Mouse (Mus musculus) myocyte (in vitro differentiated cells): ENCODE results near the gene Csgalnact2. TPM values are rescaled to one million over a fixed set of nuclear protein-coding genes. Genes with fewer than 3 reads are reported as not detected.

Experiments used
- H3K27me3 ChIP-seq: one replicate; pipeline ENCODE4 v1.6.1; 2011; ENCODE audit not compliant: control insufficient read depth, insufficient read depth, insufficient read length
- H3K36me3 ChIP-seq: one replicate; pipeline ENCODE4 v1.6.1; 2011; ENCODE audit not compliant: control insufficient read depth, insufficient read depth
- H3K4me2 ChIP-seq: one replicate; pipeline ENCODE4 v1.6.1; 2011; ENCODE audit warnings: low read depth, control low read depth
- H3K4me3 ChIP-seq: one replicate; pipeline ENCODE4 v1.5.1; 2011; ENCODE audit warnings: mild to moderate bottlenecking, control low read depth, moderate library complexity
- H3K79me2 ChIP-seq: one replicate; pipeline ENCODE4 v1.6.1; 2011; ENCODE audit not compliant: control insufficient read depth, insufficient read depth
- H3ac ChIP-seq: one replicate; pipeline ENCODE4 v1.6.1; 2011; ENCODE audit not compliant: control insufficient read depth, insufficient read length
- CEBPB ChIP-seq: IDR thresholded peaks from 2 replicates; pipeline ENCODE4 v1.6.1; 2011; ENCODE audit warnings: mild to moderate bottlenecking, moderate library complexity; ENCODE audit not compliant: poor library complexity, insufficient read depth, severe bottlenecking
- E2F4 ChIP-seq: IDR thresholded peaks from one replicate; pipeline ENCODE4 v1.6.1; 2011; ENCODE audit warnings: mild to moderate bottlenecking, control low read depth, moderate library complexity; ENCODE audit not compliant: insufficient read depth
- MAX ChIP-seq: IDR thresholded peaks from one replicate; pipeline ENCODE4 v1.6.1; 2011; ENCODE audit warnings: low read depth, mild to moderate bottlenecking, control low read depth
- MYOD1 ChIP-seq, 3 experiments: IDR thresholded peaks; one replicate each; pipeline ENCODE4 v1.6.1; 2011; ENCODE audit warnings: control low read depth in 2 of 3, low read depth in 2 of 3, mild to moderate bottlenecking in 2 of 3, moderate library complexity in 1 of 3; ENCODE audit not compliant: insufficient read length in 2 of 3, control insufficient read depth in 1 of 3
- MYOG ChIP-seq, 3 experiments: IDR thresholded peaks; one replicate each; pipeline ENCODE4 v1.6.1; 2011; ENCODE audit warnings: control low read depth in 2 of 3, low read depth in 2 of 3, mild to moderate bottlenecking in 2 of 3; ENCODE audit not compliant: insufficient read length in 2 of 3, control insufficient read depth in 1 of 3, insufficient read depth in 1 of 3
- POLR2A ChIP-seq: IDR thresholded peaks from one replicate; pipeline ENCODE4 v1.6.1; 2011; ENCODE audit warnings: low read depth, mild to moderate bottlenecking, control low read depth, moderate library complexity; ENCODE audit not compliant: insufficient read length
- POLR2AphosphoS2 ChIP-seq: IDR thresholded peaks from one replicate; pipeline ENCODE4 v1.6.1; 2011; ENCODE audit warnings: low read depth, control low read depth; ENCODE audit not compliant: insufficient read length
- REST ChIP-seq: IDR thresholded peaks from one replicate; pipeline ENCODE4 v1.6.1; 2011; ENCODE audit warnings: mild to moderate bottlenecking, control low read depth, moderate library complexity; ENCODE audit not compliant: insufficient read depth, insufficient read length
- SRF ChIP-seq: IDR thresholded peaks from one replicate; pipeline ENCODE4 v1.6.1; 2011; ENCODE audit warnings: low read depth; ENCODE audit not compliant: control insufficient read depth, insufficient read length
- TCF12 ChIP-seq: IDR thresholded peaks from one replicate; pipeline ENCODE4 v1.6.1; 2011; ENCODE audit warnings: mild to moderate bottlenecking, control low read depth; ENCODE audit not compliant: poor library complexity, insufficient read depth, severe bottlenecking
- TCF3 ChIP-seq: IDR thresholded peaks from one replicate; pipeline ENCODE4 v1.6.1; 2011; ENCODE audit warnings: low read depth, control low read depth; ENCODE audit not compliant: insufficient read length
- USF1 ChIP-seq: IDR thresholded peaks from one replicate; pipeline ENCODE4 v1.6.1; 2011; ENCODE audit warnings: low read depth, mild to moderate bottlenecking, control low read depth, moderate library complexity
- polyA plus RNA-seq: library from polyadenylated mRNA; unstranded; fragments of >200 nt; fragmentation: generic; extraction: Trizol; gene quantifications from one replicate; pipeline ENCODE4 v1.2.1, GENCODE M21; 2012; ENCODE audit warnings: missing spikeins

Gene Csgalnact2
- polyA plus RNA-seq, 1 experiment, result 5.8 TPM

GRCm38 (mm10) chr6:118163086-118163485 lies 24.1 kb upstream of the Csgalnact2 start:
- no peaks in the 10 kb centered on the region for H3K79me2 ChIP-seq
- no peak overlapping the region for H3K4me3 ChIP-seq
- H3K36me3 ChIP-seq, result no peaks in the 10 kb centered on the region
- no peak for TF ChIP-seq E2F4
- H3K4me2 ChIP-seq, result no peak overlapping the region
- H3ac ChIP-seq, result no peak overlapping the region
- no peaks in the 10 kb centered on the region for H3K27me3 ChIP-seq

DNA sequence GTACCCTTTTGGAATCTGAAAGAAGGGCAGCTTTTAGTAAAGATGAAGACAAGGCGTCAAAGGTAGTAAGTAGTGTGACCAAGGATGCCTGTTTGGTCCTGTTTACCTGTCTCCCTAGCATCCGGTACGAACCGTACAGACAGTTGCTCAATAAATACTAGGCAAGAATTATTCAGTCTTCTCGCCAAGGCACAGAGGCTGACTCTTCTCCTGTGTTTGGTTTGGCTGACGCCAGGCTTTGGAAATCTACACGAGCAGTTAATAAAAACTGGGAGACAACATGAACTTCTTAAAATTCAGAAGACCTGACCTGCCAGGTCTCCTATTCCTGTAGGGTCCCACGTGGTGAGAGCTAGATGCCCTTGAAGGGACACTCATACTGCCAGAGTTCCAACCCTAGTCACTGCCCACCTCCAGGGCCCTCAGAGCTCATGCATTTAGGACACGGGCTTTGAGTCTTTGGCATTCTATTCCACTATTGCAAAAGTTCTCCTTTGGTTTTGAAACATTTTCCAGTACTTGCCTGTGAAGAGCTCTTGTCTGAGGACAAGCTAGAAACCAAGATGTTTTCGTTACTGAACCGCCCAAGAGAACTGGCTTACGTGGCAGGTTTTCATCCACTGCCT lies 23.6 kb upstream of the Csgalnact2 start:
- H3K79me2 ChIP-seq, result no peaks in the 10 kb centered on the region
- TF ChIP-seq TCF12, result no peak
- no peak for TF ChIP-seq POLR2AphosphoS2
- no peak for TF ChIP-seq SRF
- no peak for TF ChIP-seq TCF3
- no peak for TF ChIP-seq REST
- no peak for TF ChIP-seq MYOG (IDR thresholded peaks at IDR 0.05; ENCODE audit: control insufficient read depth in 1 of 3, insufficient read depth in 1 of 3, insufficient read length in 2 of 3, low read depth in 2 of 3)
- no peak for TF ChIP-seq MAX
- no peak for TF ChIP-seq MYOD1 (IDR thresholded peaks at IDR 0.05; ENCODE audit: control insufficient read depth in 1 of 3, insufficient read length in 2 of 3, low read depth in 2 of 3)
- no peak for TF ChIP-seq CEBPB
- TF ChIP-seq POLR2A, result no peak
- no peak for TF ChIP-seq USF1
- TF ChIP-seq E2F4, result no peak
- H3K36me3 ChIP-seq, result no peaks in the 10 kb centered on the region
- no peak overlapping the region for H3ac ChIP-seq
- no peak overlapping the region for H3K4me3 ChIP-seq
- no peak overlapping the region for H3K4me2 ChIP-seq
- no peaks in the 10 kb centered on the region for H3K27me3 ChIP-seq

DNA sequence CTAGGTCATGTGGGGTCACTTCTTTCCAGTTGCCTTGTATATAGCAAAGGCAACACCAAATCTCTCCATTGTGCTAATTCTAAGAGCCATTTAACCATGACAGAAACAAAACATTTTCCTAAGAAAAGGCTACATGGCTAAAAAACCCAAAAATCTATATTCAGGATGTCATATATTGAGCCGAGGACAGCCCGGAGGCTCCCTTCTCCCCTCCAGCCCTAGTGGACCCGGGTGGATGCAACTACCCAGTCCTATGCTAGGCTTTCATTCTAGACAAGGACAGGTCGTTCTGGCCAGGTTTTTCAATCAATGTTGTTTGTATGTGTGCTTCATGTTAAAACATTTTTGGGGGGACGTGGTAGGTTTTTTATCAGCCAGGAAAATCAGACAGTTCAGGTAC lies 14.2 kb upstream of the Csgalnact2 start:
- H3K4me2 ChIP-seq, result no peak overlapping the region
- no peaks in the 10 kb centered on the region for H3K79me2 ChIP-seq
- H3ac ChIP-seq, result no peak overlapping the region
- no peaks in the 10 kb centered on the region for H3K36me3 ChIP-seq
- no peak overlapping the region for H3K4me3 ChIP-seq
- no peaks in the 10 kb centered on the region for H3K27me3 ChIP-seq
- TF ChIP-seq MAX (no peak), TCF3 (no peak), POLR2A (no peak), USF1 (no peak), POLR2AphosphoS2 (no peak), MYOD1 (IDR thresholded peaks at IDR 0.05; ENCODE audit: control insufficient read depth in 1 of 3, insufficient read length in 2 of 3, low read depth in 2 of 3) (no peak), MYOG (IDR thresholded peaks at IDR 0.05; ENCODE audit: control insufficient read depth in 1 of 3, insufficient read depth in 1 of 3, insufficient read length in 2 of 3, low read depth in 2 of 3) (no peak), E2F4 (no peak)

- H3K27me3 ChIP-seq, result no peaks in the 10 kb centered on the region
Measured at GRCm38 (mm10) chr6:118150988-118151387, 12.0 kb upstream of the Csgalnact2 start.

DNA sequence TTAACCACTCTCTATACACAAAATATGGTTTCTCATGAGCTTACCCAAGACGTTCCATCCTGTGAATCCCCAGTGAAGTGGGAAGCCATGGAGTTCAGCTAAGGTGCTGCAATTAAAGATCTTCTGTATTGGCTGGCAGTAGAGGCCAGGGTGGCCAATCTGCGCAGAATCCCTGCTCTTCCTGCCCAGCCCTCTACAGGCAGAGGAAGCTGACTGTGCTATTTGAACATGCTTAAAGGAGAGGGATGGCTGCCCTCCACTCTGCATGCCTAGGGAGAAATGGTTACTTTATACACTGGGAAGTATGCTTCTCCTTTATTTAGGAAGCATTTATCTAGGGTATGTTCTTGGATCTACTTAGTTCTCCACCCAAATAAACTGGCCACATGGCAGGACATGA lies 11.6 kb upstream of the Csgalnact2 start:
- Histone ChIP-seq H3K36me3 (no peaks in the 10 kb centered on the region), H3K79me2 (no peaks in the 10 kb centered on the region), H3ac (no peak overlapping the region), H3K4me2 (no peak overlapping the region), H3K27me3 (no peaks in the 10 kb centered on the region), H3K4me3 (no peak overlapping the region)
- TF ChIP-seq MAX (no peak), REST (no peak), MYOG (IDR thresholded peaks at IDR 0.05; ENCODE audit: control insufficient read depth in 1 of 3, insufficient read depth in 1 of 3, insufficient read length in 2 of 3, low read depth in 2 of 3) (no peak), TCF12 (no peak), CEBPB (no peak)

More at GRCm38 (mm10) chr6:118150988-118151387, 12.0 kb upstream of the Csgalnact2 start:
- TF ChIP-seq SRF (no peak), REST (no peak), E2F4 (no peak), MYOD1 (IDR thresholded peaks at IDR 0.05; ENCODE audit: control insufficient read depth in 1 of 3, insufficient read length in 2 of 3, low read depth in 2 of 3) (no peak), MYOG (IDR thresholded peaks at IDR 0.05; ENCODE audit: control insufficient read depth in 1 of 3, insufficient read depth in 1 of 3, insufficient read length in 2 of 3, low read depth in 2 of 3) (no peak), TCF12 (no peak), POLR2AphosphoS2 (no peak), MAX (no peak), USF1 (no peak), CEBPB (no peak), TCF3 (no peak)
- H3K4me3 ChIP-seq, result no peak overlapping the region
- H3K4me2 ChIP-seq, result no peak overlapping the region
- no peak overlapping the region for H3ac ChIP-seq
- H3K36me3 ChIP-seq, result no peaks in the 10 kb centered on the region
- H3K79me2 ChIP-seq, result no peaks in the 10 kb centered on the region
